Mouse (Mus musculus): ENCODE data around the gene Ccdc124. TPM values are rescaled to one million over a fixed set of nuclear protein-coding genes. Genes with fewer than 3 reads are reported as not detected.

Gene Ccdc124
- polyA plus RNA-seq, 1 experiment = 111 TPM

GRCm38 (mm10) chr8:70866566-70866965 lies 7.2 kb downstream of the Ccdc124 start:
- TF ChIP-seq CTCF (IDR thresholded peaks at IDR 0.05; ENCODE audit: borderline replicate concordance, extremely low read depth, insufficient read depth, insufficient read length) = no peak
- no peak for TF ChIP-seq POLR2A (IDR thresholded peaks at IDR 0.05; ENCODE audit: borderline replicate concordance, extremely low read depth, insufficient read depth, insufficient read length, poor library complexity, severe bottlenecking)
- no peak for DNase-seq (ENCODE audit: low read depth)

DNA sequence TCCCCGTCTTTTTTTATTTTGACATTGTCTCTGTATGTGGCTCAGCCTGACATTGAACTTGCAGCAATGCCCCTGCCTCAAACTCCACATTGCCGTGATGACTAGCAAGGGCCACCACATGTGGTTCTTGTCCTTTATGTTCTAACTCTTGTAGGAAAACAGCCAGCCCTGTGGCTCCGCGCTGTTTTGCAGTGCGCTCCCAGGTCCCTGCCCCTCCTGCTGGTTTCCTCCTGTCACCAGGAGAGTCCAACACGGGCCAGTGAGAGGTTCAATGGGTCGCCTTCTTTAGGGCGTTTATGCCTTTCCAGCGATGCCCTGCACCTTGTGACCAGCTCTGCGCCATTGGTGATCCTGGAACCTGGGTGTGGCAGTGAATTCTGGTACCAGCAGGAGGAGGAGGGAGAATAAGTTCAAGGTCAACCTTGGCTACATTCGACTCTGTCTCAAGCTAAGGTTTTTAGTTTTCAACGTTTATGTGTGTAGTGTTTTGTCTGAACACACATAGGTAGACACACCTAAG lies 7.7 kb downstream of the Ccdc124 start:
- no peak for TF ChIP-seq POLR2A (IDR thresholded peaks at IDR 0.05; ENCODE audit: borderline replicate concordance, extremely low read depth, insufficient read depth, insufficient read length, poor library complexity, severe bottlenecking)
- no peak for TF ChIP-seq CTCF (IDR thresholded peaks at IDR 0.05; ENCODE audit: borderline replicate concordance, extremely low read depth, insufficient read depth, insufficient read length)
- DNase-seq (ENCODE audit: low read depth) = no peak

DNA sequence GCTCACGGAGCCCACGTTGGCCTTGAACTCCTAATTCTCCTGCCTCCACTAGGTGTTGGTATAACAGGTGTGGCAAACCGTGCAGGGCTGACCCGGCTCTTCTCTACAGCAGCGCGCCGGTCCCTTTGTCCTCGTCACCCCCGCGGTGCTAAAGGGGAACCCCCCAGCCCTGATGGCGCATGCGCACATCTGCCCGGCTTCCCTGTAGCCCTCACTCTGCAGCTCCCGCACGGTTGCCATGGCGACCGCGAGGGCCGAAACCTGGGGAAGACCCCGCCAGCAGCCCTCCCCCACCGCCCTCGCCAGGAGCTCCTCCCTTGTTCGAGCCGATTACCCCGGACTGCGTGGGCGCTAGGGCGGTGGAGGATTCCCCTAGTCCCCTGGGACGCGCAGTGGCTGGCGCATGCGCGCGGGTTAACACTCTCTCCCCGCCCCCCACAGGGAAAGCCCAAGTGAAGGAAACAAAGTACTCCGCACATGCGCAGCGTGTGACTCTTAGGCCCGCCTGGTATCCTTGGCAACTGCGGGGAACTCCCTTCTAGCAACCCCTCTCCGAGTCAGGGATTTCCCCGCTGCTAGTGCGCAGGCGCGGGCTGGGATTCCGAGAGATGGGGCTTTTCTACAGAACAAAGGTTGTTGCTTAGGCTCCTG lies 8.3 kb downstream of the Ccdc124 start:
- DNase-seq (ENCODE audit: low read depth) = peak; percentile 100

GRCm38 (mm10) chr8:70864712-70865221 lies 9.0 kb downstream of the Ccdc124 start:
- no peak for TF ChIP-seq CTCF (IDR thresholded peaks at IDR 0.05; ENCODE audit: borderline replicate concordance, extremely low read depth, insufficient read depth, insufficient read length)
- TF ChIP-seq POLR2A (IDR thresholded peaks at IDR 0.05; ENCODE audit: borderline replicate concordance, extremely low read depth, insufficient read depth, insufficient read length, poor library complexity, severe bottlenecking) = 0 out of 2 replicates have a peak, but pooled peaks have one; percentile 4
- peak; percentile 65 for DNase-seq (ENCODE audit: low read depth)

More for the DNA sequence above, 8.3 kb downstream of the Ccdc124 start:
- no peak for TF ChIP-seq CTCF (IDR thresholded peaks at IDR 0.05; ENCODE audit: borderline replicate concordance, extremely low read depth, insufficient read depth, insufficient read length)
- peak; percentile 64; the same call in 1 of the 2 replicates for TF ChIP-seq POLR2A (IDR thresholded peaks at IDR 0.05; ENCODE audit: borderline replicate concordance, extremely low read depth, insufficient read depth, insufficient read length, poor library complexity, severe bottlenecking)

- peak; percentile 82 for DNase-seq (ENCODE audit: low read depth)
- TF ChIP-seq POLR2A (IDR thresholded peaks at IDR 0.05; ENCODE audit: borderline replicate concordance, extremely low read depth, insufficient read depth, insufficient read length, poor library complexity, severe bottlenecking) (peak; percentile 25; the same call in 1 of the 2 replicates), CTCF (IDR thresholded peaks at IDR 0.05; ENCODE audit: borderline replicate concordance, extremely low read depth, insufficient read depth, insufficient read length) (no peak)
Observed at GRCm38 (mm10) chr8:70863956-70864711, 9.6 kb downstream of the Ccdc124 start.

- peak; percentile 55 for DNase-seq (ENCODE audit: low read depth)
Observed at GRCm38 (mm10) chr8:70862824-70863641, 10.7 kb downstream of the Ccdc124 start, which contains the start of gene Kcnn1. Gene Kcnn1 (minus strand): TSS chr8:70863258.

GRCm38 (mm10) chr8:70857516-70857915 lies 16.2 kb downstream of the Ccdc124 start:
- DNase-seq (ENCODE audit: low read depth) = peak; percentile 62
- TF ChIP-seq POLR2A (IDR thresholded peaks at IDR 0.05; ENCODE audit: borderline replicate concordance, extremely low read depth, insufficient read depth, insufficient read length, poor library complexity, severe bottlenecking) (no peak), CTCF (IDR thresholded peaks at IDR 0.05; ENCODE audit: borderline replicate concordance, extremely low read depth, insufficient read depth, insufficient read length) (no peak)

More at GRCm38 (mm10) chr8:70862824-70863641, 10.7 kb downstream of the Ccdc124 start, which contains the start of gene Kcnn1:
- TF ChIP-seq POLR2A (IDR thresholded peaks at IDR 0.05; ENCODE audit: borderline replicate concordance, extremely low read depth, insufficient read depth, insufficient read length, poor library complexity, severe bottlenecking) (no peak), CTCF (IDR thresholded peaks at IDR 0.05; ENCODE audit: borderline replicate concordance, extremely low read depth, insufficient read depth, insufficient read length) (peak; percentile 48; the same call in 1 of the 2 replicates)

DNA sequence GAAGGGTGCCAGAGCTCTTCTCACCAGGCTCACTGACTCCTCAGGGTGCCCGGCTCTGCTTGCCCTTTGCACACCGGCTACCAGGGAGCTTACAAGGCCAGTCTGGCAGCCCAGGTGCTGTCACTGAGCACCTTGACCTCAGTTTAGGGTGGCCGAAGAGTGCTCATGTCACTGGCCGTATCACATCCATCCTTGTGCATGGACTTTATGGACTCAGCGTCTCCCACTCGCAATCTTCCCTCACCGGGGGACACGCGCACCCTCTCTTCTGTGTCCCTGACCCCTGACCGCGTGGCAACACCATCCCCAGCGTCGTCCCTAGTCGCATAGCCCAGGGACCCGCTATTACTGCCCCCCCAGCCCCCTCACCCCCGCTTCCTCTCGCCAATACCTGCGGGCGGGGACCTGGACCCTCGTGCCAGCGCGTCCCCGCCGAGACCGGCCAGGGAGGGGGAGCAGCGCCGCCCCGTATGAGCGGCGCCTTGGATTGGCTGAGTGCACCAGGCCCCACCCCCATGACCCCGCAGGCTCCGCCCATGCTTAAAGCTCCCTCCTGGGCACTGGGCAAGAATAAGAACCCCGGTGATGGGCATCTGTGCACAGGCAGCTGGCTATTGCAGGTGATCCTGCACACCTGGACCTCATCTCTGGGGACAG lies 17.1 kb downstream of the Ccdc124 start:
- peak; percentile 78 for DNase-seq (ENCODE audit: low read depth)
- no peak for TF ChIP-seq POLR2A (IDR thresholded peaks at IDR 0.05; ENCODE audit: borderline replicate concordance, extremely low read depth, insufficient read depth, insufficient read length, poor library complexity, severe bottlenecking)
- no peak for TF ChIP-seq CTCF (IDR thresholded peaks at IDR 0.05; ENCODE audit: borderline replicate concordance, extremely low read depth, insufficient read depth, insufficient read length)

GRCm38 (mm10) chr8:70856028-70856427 lies 17.7 kb downstream of the Ccdc124 start:
- TF ChIP-seq CTCF (IDR thresholded peaks at IDR 0.05; ENCODE audit: borderline replicate concordance, extremely low read depth, insufficient read depth, insufficient read length) = no peak
- TF ChIP-seq POLR2A (IDR thresholded peaks at IDR 0.05; ENCODE audit: borderline replicate concordance, extremely low read depth, insufficient read depth, insufficient read length, poor library complexity, severe bottlenecking) = no peak
- DNase-seq (ENCODE audit: low read depth) = no peak

DNA sequence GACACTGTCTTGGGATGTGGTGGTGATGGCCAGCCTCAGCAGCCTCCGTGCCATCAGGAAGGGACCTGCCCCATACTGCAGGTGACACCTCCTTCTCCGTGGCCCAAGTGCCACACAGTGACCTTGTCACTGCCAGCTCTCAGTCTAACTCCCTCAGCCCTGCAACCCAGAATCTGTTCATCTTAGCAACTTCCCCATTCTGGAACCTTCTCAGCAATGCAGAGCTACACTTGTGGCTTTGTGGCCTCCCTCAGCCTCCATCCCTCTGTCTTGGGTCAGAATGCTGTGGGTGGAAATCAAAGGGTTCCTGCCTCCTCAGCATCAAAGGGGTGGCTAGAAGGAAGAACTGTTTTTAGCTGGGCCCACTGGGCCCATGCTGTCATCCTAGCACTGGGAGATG lies 19.9 kb downstream of the Ccdc124 start:
- TF ChIP-seq CTCF (IDR thresholded peaks at IDR 0.05; ENCODE audit: borderline replicate concordance, extremely low read depth, insufficient read depth, insufficient read length) = no peak
- TF ChIP-seq POLR2A (IDR thresholded peaks at IDR 0.05; ENCODE audit: borderline replicate concordance, extremely low read depth, insufficient read depth, insufficient read length, poor library complexity, severe bottlenecking) = no peak
- DNase-seq (ENCODE audit: low read depth) = no peak
